Mouse (Mus musculus) thymus, adult 18-20 months (tissue): ENCODE measurements at regions not wholly inside any gene's neighbourhood (a gene's known extent, or its start where the extent isn't known, plus 50 kb on each side); places are given as distances from the start of the nearest gene placed in this dataset.
"Not testable (repeated sequence)": the region's sequence is repeated elsewhere in the genome, so short reads cannot be mapped to it uniquely, and the experiment has no call there.

Experiments
- DNase-seq, 2 experiments: peaks; one replicate each; pipeline ENCODE4 v3.0.0; 2022; ENCODE audit warnings: mixed read lengths in 2 of 2

DNA sequence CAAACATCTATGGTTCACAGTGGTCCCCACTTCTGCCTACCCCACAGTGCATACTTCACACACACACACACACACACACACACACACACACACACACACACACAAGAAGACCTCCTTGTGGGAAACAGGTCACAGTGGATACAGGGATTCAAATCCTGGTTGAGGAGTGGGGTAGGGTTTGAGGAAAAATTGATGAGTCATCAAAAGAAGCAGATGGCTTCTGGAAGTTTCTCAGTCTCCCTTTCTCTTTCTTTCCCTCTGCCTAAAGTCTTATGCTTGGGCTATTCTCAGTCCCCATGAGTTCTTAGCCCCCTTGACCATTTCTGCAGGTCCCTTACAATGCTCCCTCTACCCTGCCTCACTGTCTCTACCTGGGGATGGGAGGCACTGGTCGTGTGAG, 56.4 kb downstream of the Rassf10 start:
- no peak for DNase-seq

DNA sequence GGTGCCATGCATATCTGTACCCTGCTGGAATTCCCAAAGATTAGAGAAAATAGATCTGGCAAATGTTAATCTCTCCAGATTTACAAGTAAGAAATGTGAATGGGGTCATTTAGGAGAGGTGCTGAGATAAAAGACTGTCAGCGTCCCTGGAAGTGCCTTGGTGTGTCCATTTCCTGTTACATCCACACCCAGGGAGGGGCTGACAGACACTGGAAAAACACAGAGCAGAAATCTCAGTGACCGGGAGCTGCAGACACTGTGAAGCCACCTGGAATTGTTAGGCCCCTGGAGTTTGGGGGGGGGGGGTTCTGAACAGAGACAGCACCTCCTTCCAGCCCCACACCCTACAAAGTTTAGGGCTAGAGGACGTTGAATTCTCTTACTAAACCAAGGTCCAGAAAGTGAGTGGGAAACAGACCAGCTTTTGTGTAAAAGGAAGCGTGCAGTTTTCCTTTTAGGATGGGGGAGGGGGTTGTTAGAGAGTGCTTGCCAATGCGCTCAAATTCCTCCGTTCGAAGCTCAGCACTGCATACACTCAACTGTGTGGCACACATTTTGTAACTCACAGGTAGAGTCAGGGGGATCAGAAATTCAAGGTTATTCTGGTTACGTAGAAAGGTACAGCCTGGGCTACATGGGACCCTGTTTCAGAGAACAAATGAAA, 63.5 kb downstream of the Rassf10 start:
- no peak for DNase-seq

DNA sequence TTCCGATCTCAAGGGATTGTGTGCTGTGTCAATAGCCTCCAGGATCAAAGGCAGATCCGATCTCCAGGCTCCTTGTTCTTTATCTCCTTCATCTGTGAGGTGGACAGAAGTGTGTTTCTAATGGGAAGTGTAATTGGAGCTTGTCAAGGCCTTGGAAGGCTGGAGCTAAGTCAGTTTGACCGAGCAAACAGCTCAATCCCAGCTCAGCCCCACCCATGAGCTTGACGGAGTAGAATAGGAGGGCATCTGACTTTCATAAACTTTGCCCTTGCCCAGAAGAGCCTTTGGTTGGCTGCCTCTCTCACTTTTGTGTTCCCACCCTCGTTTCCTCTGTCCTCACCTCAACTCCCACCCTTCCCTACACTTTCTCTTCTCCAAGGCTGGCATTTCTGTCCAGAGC, 67.7 kb downstream of the Rassf10 start:
- no peak for DNase-seq

DNA sequence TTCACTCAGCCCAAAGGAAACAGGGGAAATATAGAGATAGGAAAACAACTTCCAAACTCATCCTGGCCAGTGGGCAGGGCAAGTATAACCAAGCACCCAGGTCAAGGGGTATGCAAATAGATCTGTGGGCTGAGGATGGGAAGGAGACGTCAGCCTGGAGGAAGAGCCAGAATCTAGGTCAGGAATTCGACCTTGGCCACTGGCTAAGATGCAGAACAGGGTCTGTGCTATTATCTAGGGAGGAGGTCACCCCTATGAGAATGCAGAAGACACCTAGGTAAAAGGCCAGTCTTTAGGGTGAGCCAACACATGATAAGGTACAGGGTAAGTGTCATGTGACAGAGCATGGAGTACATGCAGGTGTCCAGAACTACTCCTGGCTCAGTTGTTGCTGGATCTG, 68.8 kb downstream of the Rassf10 start:
- no peak for DNase-seq

DNA sequence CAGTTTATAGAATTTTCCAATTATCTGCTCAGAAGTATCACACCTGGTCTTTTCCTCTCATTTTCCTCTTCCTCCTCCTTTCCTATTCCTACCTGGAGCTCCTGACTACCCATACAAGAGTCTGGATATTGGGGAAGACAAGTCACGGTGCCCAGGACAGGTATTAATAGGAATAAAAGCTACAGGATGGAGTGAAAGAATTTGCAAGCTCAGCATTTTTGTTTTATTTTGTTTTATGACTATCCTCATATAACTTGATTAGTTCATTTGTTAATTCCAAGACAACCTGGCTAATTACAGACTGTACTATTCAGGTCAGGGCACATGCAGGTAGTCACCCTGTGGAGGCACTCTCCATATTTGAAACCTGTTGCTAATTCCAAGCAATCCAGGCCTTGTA, 72.0 kb downstream of the Rassf10 start:
- DNase-seq, result no peak

DNA sequence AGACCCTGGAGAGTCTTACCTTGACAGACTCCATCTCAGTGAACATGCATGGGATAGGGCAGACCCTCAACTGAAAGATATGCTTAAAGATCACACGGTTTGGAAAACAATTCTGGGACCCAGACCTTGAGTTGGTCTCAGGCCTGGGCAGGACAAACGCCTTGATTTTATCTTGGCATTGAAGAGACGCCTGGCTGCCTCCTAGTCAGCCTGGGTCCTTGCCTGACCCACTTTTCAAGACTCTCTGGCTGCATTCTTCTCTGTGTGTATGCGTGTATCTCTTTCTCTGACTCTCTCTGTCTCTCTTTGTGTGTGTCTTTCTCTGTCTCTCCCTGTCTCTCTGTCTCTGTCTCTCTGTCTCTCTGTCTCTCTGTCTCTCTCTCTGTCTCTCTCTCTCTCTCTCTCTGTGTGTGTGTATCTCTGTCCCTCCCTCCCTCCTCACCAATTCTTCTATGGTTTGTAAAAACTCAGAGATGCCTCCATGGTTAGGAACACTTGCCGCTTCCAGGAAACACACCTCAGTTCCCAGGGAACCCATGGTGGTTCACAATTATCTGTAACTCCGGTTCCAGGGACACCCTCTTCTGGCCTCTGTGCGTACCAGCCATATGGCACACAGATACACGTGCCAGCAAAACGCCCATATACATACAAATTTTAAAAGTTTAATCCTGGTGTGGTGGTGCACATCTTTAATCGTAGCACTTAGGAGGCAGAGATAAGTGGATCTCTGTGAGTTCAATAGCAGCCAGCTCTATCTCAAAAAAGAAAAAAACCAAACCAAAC, 72.7 kb downstream of the Rassf10 start:
- no peak for DNase-seq

DNA sequence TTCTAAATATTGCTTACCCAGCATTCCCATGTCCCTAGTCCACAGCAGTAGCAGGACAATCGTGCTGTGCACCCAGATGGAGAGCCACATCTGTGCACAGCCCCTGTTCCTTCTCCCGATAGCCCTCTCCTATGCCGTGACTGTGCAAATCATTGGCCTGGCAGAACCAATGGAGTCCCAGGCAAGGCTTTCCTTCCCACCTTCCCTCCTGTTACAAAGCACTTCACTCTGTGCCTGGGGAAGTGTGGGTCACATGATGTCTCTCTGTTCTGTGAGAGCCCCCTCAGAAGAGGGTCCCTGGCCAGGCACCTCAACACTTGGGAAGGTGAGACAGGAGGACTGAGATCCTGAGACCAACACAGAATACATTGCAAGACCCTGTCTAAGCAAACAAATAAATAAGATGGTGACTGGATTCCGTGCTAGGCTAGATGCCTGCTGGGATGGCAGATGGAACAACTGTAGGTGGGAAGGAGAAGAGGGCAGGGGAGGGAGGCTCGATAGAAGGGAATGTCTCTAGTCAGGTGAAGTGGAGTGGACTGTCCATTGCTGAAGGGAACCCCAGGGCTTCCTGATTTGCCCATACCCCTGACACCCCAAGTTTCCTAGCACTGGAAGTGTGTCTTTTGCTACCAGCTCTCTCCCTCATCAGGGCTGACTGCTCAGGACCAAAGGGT, 73.5 kb downstream of the Rassf10 start:
- DNase-seq, result no peak

DNA sequence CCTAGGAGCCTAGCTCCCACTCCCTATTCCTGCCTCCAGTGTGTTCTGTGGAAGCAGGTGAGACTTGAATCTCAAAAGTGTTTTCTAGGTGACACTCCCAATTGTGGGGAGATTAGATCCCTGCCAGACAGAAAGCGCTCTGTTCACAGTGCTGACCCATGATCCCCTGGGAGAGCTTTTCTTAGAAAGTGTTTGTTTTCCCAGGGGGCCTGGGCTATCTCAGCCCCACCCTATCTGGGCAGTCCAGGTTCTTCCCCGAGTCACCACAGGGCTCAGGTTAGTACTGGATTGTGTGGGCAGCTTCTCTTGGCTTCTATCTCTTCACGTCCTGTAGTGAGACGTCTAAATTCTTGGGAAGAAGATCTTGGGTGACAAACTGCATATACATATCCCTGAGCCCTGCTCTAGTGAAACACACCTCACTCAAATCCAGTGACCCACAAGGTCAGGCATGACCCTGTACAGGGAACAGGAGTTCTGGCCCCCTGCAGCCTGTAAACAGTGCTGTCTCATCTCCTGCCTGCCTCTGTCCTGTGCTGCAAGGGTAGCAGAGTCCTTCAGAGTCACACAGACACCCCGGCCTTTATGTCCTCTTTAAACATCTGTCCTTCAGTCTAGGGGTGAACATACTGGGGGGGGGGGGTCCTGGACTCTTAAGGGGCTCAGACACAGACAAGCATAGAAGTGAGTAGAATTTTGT, 76.4 kb downstream of the Rassf10 start:
- no peak for DNase-seq

DNA sequence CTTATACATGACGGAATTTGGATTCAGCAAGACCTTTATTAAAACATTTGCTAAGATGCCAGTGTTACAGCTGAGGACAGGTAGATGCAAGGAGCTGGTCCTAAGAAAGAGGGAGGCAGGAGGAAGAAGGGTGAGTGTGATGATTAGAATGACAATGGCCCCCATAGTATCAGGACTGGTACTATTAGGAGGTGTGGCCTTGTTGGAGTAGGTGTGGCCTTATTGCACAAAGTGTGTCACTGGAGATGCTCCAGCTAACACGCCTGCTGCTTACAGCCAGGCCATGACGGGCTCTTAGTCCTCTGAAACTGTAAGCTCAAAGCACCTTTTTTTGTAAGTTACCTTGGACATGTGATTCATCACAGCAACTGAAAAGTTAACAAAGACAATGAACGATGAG, 82.0 kb downstream of the Rassf10 start:
- no peak for DNase-seq

DNA sequence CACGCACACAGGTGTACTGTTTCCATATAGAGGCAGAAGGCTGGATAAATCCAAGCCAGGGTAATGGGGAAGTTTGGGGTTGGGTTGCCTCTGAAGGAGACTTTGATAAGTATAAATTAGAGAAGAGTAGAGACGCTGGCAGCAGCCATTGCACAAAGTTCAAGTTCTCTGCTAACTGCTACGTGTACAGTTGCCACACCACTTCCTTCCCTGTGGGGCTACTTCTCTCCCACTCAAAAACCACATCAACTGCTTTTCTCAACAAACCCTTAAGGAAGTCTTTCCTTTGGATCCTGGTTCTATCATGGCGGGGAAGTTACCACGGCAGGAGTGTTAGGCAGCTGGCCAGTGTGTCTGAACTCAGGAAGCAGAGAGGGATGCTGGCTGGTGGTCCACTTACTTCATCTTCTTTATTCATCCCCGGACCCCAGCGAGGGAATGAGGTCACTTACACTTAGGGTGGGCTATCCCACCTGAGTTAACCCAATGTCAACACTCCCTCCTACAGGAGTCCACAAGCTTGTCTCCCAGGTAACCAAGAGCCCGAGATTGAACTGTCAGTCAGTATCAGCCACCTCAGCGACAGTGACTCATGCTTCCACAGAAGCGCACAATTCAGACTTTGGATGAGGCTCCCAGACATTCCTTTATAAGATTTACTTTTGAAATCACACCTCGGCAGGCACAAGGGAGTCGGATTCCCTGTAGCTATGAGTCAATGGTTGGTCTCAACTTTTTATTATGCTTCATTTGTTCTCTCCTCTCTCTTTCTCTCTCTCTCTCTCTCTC, 84.3 kb downstream of the Rassf10 start:
- no peak for DNase-seq

DNA sequence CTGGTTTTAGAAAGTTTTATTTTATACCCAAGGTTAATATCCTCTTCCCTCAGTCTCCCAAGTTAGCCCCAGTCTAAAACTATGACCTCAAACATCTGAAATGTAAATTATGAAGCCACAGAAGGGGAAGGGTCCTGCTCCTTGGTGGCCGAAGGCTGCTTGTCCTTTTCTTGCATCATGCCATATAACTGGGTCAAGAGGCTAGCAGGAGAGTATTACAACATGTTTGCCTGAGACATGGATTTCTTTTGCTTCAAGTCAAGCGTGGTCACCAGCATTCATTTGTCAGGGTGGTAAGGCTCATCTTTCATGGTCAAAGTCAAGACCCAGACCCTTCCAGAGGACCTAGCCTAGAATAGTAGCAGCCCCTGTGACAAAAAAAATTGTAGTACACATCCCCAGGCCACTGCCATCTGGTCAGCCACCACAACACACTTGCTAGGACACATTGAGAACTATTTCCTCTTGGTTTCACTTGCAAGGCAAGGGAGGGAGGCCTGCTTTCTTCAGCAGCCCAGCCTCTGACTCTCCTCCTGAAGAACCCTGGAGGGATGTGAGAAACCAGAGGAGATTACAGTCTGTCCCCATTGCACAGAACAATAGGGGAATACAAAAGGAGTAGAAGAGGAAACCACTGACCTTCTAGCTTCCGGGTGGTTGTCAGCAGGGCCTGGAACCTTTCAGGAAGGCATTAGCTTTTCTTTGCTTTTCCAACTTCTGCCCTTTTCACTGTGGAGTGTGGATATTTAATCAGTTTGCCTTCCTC, 85.3 kb downstream of the Rassf10 start:
- DNase-seq, result no peak

DNA sequence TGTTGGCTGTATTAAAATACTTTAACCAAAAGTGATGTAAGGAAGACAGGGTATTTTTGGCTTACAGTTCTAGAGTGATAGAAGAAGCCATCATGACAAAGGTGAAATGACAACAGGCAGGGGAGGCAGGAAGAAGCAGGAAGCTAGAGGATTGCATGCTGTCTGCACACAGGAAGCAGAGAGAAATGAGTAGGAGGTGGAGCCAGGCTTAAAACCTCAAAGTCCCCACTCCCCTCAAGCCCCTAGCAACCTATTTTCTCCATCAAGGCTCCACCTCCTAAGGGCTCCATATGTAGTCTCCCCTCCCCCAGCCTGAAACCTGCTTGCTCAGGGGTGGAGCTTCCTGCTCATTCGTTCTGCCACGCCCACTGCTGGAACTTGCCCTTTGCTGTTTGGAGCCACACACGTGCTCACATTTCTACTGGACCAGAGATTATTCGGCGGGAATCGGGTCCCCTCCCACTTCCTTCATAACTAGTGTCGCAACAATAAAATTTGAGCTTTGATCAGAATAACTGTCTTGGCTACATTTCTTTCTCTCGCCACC, 91.9 kb downstream of the Rassf10 start:
- DNase-seq, result not testable (repeated sequence)

DNA sequence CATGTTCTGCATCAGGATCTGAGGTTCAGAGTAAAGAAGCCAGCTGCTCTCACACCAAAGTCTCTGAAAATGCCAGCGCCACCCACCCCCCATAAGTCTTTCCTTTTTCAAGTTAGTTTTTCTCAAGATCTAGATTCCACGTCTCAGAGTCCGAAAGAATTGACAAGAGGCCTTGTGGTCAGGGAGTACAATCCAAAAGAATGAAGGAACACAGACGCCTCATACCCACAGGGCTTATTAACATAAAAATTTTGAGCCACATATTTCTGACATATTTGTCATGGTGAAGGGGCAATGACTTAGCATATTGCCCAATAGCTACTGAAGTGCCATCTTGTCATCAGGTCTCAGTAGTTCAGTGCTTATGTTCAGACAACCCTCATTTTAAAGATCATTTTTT, 92.6 kb downstream of the Rassf10 start:
- no peak for DNase-seq

DNA sequence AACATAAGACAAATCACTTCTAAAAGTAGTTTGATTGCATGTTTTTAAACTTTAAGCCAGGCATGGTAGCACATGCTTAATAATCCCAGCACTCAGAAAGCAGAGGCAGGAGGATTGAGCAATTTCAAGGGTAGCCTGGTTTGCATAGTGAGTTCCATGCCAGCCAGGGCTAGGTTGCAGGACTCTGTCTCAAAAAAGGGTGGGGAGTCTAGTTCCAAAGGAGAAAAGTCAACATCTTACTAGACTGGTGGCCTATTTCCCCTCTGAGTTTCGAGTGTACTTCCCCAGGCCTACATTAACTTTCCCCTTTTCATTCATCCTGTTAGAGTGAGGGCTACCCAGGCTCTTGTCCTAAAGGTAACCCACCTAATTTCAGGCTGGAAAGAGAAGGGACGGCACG, 93.8 kb downstream of the Rassf10 start:
- no peak for DNase-seq

DNA sequence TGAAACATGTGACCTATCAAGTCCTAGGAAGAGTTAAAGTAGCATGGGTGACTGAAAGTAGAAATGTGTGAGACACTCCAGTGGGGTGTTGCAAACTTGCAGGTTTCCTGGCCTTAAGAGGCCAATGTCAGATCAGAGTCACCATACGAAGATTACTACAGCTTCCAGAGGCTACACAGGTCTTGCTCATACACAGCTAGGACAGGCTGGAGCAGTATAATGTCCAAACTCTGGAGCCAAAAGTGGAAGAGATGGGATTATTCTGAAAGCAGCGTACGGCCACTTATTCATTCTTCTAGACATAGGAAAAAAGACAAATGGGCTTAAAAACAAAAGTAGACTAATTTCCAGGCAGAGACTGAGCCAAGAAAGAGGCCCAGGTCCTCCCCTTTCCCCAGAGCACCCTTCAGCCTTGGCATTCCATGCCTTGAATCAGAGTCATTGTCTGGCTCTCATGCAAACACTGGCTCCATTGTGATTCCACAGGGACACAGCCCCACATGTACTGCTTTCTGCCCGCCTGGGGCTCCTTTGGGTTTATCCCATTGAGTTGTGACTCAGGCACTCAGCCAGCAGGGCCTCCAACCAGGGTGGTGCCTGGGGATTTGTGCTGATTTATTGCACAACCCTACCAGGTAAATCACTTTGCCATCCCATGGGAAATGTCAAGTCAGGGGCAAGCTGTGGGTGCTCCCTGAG, 94.5 kb downstream of the Rassf10 start:
- DNase-seq, result no peak

DNA sequence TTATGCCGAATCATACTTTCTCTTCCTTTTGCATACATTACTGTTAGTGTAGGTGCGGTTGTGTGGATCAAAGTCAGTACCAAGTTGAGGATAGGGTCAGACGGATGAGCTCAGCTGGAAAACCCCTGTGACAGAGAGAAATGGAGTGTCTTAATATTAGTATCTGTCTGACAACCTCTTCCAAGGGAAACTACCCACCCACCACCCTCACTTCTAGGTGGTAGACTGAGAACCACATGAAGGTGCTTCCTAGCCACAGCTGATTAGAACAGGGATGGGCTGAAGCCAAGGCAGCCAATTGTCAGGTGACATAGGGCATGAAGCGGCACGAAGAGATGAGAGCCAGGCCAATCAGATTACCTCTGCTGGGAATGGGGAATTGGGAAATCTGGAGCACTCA, 95.7 kb downstream of the Rassf10 start:
- no peak for DNase-seq

DNA sequence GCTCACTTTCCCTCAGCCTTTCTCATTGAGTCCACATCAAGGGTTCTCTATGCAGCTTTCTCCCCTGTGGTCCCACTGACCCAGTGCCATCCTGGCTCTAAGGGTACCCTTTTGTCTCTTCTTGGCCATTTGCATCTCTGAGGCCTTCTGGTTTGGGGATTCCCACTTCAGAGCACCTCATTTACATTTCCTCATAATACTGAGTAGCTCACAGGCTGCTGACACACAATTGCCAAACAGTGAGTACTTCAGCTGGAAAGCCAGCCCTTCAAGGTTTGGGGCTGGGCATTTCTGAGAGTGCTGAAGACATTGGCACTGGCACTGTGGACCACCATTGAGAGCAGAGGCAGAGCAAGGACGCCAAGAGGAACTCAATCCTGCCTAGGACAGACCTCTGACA, 99.2 kb downstream of the Rassf10 start:
- no peak for DNase-seq

DNA sequence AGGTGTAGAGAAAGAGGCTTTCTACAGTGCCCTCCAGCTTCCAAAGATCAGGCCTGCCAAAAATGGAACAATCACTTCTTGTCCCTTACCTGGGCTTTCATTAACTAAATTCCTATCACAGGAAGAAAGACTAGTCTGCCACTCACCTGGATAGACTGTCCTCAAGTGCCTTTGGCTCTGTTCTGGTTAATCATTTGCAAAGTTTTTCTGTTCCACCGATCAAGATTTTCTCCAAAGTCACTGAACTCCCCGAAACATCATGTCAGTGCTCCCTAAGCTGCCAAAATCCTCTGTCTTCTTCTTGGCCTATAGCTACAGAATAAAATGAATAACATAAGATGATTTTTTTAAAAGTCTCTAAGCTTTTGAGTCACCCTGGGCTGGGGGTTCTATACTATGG, 102.7 kb downstream of the Rassf10 start:
- no peak for DNase-seq

DNA sequence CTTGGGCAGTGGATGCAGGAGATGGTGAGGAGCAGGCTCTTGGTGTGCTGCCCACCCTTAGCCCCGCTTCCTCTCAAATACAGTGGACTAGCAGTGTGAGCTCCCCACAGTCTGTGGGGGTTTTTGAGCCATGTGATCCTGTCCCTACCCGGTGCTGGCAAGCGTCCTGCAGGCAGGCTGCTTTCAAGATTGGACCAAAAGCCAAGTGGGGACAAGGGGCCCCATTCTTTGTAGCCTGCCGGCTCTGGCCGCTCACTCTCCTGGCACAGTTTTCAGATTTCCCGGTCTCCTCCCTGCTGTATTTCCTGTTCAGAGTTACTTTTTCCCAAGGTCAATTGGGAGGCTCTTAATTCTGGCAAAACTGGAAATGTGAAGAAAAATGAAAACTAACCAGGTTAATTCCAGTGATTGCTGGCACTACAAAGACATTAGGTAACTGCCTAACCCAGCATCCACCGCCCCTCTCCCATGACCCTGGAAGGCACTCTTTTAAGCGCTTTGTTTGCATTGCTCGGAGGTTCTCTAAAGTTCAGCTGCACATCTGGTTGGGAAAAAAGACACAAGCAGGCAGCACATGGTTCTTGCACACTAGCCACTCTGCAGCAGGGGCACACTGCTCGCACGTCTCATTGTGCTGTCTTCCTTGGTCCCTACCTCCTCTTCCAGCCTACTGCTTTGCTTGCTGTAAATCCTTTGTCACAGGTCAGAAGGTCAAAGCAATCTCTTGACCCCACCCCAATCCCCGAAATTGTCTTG, 105.6 kb downstream of the Rassf10 start:
- no peak for DNase-seq

DNA sequence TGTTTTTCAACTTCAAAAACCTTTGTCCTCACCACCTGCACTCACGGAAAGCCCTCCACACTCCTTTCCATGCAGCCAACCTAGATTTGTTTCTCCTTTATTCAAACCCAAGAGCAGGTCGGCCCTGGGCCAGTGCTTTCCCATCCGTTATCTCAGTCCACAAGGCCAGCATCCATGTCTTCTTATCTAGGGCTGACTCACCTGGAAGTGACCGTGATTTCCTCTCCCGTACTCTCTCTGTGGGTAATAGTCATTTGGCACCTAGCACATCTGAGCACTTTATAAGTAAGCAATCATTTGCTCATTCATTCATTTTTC, 106.2 kb downstream of the Rassf10 start:
- DNase-seq, result no peak
